Mouse (Mus musculus) granulocyte monocyte progenitor cell, adult 5-6 weeks (primary cell): ENCODE measurements at regions not wholly inside any gene's neighbourhood (a gene's known extent, or its start where the extent isn't known, plus 50 kb on each side); places are given as distances from the start of the nearest gene placed in this dataset.

ENCODE experiments used
- ATAC-seq: replicated peaks from 2 replicates; pipeline ENCODE4 v1.8.0; 2016; ENCODE audit warnings: mild to moderate bottlenecking, moderate TSS enrichment, inconsistent platforms; ENCODE audit not compliant: poor library complexity, severe bottlenecking

DNA sequence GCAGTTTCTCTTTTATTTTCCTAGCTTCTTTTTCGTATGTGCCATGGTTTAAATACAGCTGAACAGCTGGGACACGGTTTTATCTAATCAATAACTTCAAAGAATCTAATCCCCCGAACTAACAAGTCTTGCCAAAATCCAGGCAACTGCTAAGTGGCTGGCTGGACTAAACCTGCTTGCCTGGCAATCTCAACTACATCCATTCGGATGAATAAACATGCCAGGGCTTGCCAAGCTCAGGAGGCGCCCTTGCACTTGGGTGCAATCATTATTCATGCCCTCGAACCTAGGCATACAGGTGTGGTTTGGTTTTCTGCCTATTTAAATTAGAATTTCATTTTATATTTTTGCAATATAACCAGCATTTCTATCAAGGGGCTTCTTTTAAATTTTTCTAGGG lies 172.1 kb upstream of the Paip1 start:
- no peak for ATAC-seq

DNA sequence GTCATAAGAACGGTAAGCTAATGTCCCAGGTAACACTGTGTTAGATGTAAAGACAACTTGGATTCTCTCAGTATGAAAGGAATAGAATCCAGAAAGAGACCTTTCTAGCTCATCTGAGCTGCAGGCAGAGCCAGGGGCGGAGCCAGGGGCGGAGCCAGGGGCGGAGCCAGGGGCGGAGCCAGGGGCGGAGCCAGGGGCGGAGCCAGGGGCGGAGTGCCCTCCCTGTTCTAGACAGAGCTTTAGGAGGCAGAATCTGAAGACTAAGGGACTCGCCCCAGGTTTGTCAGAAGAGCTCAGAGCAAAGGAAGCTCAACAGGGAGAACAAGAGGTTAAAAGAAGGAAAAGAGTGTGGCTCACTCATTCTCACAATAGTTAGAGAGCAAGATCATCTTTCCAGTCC lies 169.9 kb upstream of the Paip1 start:
- ATAC-seq = no peak; the same call in 1 of the 2 replicates

DNA sequence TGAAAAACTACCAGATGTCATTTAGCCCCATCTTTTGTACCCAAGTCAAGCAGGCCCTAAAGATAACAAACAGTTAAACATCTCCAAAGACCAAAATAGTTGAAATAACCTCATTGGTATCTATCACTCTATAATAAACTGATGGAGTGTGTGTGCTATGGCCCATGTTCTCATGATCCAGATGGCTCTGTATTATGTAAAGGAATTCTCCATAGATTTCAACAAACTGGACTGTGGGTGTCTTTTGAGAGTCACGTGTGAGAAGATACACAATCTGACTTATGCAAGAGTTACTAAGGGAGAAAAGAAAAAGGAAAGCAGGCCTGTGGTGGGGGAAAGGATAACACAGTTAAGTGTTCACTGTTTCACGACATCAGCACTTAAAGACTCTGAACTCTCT lies 164.8 kb upstream of the Paip1 start:
- no peak for ATAC-seq

DNA sequence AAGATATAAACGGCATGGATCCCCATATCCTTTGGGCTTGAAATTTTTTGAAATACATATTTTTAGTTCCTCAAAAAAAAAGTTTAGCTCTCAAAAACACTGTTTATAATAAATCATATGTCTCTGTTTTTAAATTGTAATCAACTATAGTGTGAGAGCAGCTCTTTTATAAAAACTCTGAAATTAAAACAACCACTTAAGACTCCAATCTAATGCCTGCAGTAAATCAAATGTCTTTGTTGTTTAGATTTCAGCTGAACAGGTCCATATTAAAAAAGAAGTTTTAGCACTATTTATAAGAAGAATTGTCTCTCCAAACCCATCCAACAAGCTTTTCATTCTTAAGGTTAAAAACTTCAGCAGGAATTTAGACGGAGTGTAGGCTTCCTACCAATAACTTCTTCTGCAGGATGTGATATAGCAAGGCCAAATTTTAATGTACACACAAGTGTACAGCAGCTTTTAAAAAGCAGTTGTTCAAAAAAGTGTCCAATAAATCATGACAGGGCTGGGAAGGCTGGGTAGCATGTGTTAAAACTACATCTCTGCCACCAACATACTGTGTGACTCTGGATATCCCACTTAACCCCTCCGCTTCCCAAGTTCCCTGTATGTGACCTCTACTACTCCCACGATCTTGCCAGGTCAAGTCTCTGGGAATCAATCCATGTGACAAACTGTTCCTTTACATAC lies 160.6 kb upstream of the Paip1 start:
- ATAC-seq = no peak

DNA sequence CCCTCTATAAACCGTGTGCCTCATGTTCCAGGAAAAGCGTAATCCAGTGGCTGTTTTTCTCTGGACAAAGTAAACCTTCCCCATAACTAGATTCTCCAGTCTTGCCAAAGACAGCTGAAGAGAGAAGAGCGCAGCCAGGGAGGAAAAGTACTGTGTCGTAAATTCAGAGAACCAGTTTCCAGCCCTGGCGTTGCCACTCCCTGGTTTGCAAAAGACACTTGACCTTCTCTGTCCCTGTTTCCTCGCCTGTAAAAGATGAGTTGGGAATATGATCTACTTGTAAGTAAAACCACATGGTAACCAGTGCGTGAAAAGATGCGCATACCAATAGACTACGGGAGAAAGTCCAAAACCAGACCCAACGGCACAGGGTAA lies 160.1 kb upstream of the Paip1 start:
- no peak for ATAC-seq

DNA sequence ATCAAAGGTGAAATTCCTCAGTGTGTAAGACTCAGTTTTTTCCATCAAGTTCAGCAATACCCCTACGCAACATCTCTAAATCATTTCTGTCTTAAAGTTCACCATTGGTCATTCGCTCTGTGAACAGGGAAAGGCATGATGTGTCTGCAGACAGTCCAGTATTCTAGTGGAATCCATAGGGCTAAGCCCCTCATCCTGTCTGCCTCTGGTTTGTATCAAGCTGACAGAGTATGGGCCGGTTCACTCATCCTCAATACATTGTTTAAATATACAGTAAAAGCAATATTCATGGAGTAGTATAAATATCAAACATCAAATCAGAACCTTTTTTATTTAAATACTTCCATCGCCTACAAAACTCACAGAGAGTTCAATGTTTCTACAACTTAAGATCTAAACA lies 152.9 kb upstream of the Paip1 start:
- ATAC-seq = no peak

DNA sequence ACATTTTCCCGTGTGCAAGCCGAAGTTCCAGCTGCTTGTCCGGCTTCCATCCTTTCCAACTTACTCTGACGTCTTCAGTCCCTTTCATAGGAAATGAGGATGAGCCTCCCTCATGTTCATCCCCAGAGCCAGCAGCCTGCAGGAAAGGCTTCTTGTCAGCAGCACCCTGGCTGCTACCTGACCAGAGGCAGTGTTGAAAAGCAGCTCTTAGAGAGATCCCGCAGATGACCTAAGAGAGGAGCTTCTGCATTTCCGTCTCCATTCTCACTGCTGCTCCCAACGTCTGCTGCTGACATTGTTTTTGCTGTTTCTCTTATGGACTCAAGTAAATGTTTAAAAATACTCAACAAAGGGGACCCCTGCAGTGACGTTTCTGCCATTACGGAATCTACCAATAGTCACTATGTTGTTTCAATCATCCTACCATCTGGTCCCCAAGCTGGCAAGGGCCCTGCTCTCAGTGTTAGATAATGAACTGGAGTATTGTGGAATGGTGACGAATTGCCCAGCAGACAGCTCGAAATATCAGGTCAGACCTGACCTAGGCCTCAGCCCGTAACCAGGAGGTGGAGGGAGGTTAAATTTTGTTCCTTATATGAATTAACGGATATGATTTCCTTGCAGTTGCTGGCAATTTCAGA lies 151.0 kb upstream of the Paip1 start:
- no peak for ATAC-seq

DNA sequence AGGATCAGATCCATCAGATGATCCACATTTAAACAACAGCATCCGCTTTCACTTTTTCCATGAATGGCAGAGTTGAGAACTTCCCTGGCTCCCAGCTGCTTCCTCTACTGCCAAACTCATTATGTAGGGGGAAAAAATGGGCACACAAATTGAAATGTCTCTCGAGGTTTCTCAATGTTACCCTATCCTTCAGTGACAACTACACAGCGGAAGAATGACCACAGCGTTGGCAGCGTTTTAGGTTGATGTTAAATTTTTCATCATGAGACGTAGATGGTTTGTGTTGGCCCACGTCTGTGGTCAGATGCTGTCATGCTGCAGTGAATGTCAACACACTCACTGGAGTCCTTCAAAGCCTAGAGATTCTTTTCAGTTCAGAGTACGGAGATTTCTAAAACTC lies 149.0 kb upstream of the Paip1 start:
- no peak for ATAC-seq

DNA sequence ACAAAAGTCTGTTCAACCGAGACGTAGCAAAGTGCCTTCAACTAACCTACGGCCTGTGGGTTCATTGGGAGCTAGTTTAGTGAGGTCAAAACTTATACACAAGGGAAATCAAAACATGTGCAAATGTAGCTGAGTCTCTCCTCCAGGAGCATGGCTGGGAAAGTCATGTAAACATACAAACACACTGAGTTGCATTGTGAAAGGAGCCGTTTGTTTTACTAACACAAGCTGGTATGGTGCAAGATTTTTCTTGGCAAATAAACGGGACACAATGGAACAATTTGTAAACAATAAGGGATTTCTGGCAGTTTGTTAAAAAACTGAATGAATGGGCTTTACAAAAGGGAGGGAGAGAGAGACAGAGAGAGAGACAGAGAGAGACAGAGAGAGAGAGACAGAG lies 147.8 kb upstream of the Paip1 start:
- ATAC-seq = no peak

DNA sequence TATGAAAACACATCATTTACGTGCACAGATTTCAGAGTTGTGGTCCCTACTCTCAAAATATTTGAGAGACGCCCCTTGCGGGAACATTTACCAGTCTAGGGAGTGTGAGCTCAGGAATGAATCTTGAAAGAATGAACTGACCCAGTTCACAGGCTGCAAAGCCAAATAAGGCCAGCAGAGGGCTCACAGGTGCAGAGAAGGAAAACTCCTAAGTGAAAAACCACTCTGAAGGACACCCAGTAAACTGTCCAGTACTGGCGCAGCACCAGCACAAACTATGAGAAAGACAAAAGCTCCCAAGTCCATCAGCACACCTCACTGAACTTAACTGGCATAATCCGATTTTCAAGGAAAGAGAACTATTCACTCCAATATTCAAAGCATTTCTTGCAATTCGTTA lies 145.0 kb upstream of the Paip1 start:
- peak; percentile 96 for ATAC-seq

DNA sequence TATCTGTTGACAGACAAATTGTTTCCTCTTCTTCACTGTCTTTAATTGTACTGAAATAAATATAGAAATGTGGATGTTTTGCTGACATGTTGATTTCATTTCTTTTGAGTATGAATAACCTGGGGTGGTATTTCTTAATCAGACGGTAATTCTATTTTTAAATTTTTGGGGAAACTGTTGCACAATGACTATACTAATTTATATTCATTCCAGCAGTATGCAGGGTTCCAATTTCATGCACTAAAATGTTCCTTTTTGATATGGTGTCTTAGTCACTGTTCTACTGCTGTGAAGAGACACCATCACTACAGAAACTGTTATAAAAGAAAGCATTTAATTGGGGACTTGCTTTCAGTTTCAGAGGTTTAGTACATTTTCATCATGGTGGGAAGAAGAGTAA lies 119.2 kb upstream of the Paip1 start:
- ATAC-seq = peak; percentile 72

DNA sequence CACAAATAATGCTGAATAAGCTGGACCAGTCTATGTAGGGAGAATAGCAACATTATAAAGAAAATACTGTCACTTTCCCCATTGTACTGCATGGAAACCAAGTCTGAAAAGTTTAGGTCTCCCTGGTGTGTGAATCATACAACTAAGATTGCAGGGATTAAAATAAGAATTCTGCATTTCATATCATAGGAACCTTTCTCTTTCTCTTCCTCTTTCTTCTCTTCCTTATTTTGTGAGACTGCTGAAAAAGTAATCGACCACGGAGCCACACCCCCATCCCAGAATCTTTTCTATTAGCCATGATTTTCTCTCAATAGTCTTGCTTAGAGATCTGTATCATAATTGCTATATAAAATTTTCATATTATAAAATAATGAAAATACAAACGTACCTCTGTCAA lies 118.4 kb upstream of the Paip1 start:
- peak; percentile 96 for ATAC-seq

DNA sequence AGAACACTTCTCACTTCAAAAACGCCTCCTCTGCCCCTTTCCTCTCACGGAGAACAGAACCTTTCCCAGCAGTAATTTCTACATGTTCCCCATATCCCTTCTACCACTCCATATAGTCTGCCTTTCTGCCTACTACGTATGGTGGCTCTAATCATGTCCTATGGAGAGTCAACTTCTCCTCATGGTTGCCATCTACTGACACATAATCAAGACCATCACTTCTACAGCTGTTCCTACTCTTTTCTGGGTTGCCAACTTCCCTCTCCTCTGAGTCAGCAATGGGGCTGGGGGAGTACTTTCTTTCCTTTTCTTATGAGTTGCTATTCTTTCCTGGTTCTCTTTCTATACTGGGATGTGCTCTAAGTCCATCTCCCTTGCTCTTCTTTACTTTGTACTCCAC lies 114.0 kb upstream of the Paip1 start:
- no peak for ATAC-seq

DNA sequence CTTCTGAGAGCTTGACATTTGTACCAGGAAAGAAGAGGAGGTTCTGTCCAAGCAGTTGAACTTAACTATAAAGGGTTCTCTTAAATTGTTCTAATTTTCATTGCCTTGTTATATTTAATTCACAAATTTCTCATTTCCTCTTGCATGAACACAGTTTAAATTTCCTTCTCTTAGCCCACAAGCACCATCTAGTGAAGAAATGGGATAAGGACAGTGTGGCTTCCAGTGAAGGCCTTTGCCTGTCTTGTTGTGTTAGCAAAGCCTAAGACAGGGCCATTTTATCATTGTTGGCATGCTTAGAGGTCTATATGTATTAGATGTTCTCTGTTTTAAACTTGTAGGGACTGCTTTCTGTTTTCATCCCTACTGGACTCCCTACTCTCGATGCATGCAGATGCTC lies 110.0 kb upstream of the Paip1 start:
- peak; percentile 67 for ATAC-seq

DNA sequence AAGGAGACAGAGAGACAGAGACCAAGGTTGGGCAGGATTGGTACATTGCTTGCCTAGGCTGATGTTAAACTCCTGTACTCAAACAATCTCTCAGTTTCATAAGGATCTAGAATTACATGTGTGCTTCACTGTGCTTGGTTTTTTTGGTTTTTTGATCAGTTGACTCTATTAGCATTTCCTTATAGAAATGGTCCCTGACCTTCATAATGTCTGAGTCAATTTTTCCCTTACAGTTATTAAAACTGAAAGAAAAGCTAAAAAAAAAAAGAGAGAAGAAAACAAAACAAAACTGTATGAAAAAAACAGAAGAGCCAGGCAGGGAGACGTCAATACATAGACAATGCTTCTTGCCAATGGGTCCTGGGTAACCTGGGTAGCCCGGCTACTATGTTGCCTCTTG lies 102.9 kb upstream of the Paip1 start:
- ATAC-seq = no peak

DNA sequence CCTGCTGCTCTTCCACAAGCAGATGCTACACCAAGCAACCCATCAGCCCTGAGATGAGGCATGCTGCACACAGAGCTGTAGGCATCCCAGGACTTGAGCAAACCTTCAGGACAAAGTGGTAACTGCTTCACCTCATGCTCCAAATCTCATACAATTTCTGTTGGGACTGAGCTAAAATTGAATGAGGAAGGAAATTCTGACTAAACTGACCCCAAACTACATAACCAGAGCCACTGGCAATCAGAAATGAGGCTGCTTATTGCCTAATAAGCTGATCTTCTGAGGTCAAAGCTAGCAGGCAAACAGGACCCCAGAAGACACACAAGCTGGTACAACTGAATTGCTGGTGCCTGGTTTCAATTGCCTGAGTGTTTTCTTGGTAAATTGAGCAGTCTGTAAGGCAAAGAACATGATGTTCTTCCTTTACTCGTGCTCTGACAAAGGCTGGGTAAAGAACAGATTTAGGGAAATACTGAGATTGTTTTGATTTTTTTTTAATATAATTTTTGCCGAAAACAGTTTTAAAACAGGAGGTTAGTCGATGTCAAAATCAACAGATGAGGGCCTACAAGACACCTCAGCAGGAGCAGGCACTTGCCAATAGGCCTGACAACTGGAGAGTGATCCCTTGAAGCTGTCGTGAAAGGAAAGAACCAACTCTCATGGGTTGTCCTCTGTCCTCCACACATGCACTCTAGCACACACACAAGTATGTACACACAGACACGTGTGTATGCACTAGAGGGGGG lies 101.3 kb upstream of the Paip1 start:
- peak; percentile 90 for ATAC-seq

DNA sequence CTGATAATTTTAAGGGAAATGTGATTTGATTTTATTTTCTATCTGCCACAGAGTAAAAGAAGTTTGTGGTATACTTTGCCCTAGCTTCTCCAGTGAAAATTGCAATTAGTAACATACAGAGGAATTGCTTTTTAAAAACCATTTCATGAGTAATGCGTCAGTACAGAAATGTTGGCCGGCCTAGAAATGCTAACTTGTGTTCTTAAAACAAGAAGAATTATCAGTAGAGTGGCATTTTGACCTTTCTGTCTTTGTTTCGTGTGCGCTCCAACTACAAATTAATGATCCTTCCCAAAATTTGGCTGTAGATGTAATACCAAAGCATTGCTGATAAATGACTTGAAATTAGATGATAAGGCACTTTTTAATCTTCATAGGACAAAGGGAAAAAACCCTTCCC lies 99.7 kb upstream of the Paip1 start:
- ATAC-seq = no peak

DNA sequence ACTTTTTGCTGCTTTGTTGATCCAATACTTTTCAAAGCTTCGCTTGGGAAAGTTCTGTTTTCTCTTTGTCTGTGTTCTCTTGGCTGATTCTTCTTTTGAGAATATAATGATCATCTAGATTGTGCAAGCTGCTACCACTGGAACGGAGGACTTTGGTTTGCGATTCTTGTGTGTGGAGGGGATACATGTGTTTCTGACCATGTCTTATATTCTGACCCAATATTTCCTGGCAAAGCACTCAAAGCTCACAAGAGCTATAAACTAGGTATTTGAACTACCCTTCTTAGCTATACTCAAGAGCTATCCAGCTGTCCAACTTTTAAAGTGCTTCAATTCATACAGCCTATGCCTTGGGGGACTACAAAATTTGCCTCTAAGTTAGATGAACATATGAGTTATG lies 96.6 kb upstream of the Paip1 start:
- no peak for ATAC-seq

DNA sequence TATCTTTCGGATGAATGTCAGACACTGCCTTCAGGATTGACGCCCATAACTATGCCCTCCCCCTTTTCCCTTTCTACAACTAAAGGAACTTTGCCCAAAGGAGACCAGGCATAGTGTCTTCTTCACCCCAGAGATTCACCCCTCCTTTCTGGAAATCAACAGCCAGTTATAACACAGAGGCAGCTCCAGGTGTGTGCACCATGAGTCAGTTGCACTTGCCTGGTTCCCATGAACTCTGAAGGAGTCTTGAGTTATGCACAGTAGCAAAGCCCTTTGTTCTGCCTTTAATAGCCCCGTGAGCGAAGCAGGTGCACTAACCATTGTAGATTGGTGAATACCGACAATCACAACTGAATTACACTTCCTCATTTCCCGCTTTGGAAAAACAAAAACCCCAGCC lies 94.5 kb upstream of the Paip1 start:
- peak; percentile 23 for ATAC-seq

DNA sequence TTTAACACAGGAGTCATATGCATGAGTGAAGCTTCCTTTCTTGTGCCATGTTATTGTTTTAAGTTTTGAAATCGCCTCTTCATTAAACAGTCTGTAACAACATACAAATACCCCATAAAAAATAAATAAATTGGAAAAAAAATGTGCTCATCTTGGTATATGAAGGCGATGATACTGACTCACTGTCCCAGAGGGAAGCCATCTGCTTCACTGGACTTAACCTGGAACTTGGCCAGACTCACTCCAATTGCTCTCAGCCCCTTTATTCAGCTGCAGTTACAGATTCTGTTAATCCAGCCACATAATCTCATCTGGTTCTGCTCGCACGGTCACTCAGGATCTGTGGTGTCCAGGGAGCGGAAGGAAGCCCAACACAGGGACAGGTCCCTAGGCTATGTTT lies 90.5 kb upstream of the Paip1 start:
- no peak for ATAC-seq

DNA sequence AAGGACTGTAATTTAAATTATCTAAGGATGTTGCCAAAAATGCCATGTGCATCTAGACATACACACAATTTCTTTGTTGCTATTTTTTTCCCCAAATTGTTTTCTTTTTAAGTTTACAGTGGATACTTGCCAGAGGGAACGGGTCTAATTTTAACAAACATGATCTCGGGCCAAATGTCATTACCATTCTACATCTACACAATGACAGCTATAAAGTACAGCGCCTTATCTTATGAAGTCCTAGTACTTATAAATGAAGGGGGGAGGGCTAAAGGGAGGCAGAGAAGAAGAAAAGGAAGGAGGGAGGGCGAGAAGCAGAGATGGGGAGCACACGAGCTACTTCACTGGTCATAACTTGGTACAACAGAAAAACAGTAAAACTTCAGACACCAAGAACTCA lies 89.4 kb upstream of the Paip1 start:
- ATAC-seq = no peak

DNA sequence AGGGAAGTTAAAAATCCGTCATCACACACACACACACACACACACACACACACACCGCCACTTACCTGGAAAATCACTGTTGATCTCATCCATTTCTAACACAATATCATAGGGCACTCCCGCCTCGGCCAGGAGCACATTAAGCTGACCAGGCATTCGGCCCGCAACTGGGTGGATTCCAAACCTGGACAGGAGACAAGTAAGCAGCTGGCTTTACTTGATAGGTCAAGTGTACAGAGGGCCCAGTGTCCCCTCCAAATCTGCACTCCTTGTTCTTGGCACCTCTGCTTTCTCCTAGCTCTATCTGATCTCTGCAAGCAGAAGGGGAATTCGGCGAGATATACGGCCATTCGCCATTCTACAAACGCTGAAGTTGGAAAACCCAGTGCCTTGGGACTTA lies 88.6 kb upstream of the Paip1 start:
- no peak for ATAC-seq
